Mouse (Mus musculus) spleen, postnatal 36 days (tissue): ENCODE measurements around the gene Btg1-ps2.
"Not testable (repeated sequence)": the region's sequence is repeated elsewhere in the genome, so short reads cannot be mapped to it uniquely, and the experiment has no call there.

Experiments used
- DNase-seq, 2 experiments: peaks; one replicate each; pipeline ENCODE4 v3.0.0; 2022; ENCODE audit warnings: low spot score in 2 of 2, mixed read lengths in 1 of 2

Btg1-ps2 gene

GRCm38 (mm10) chrX:38043014-38043413, at the start of gene Btg1-ps2:
Btg1-ps2 (minus strand) TSS chrX:38043114.
- not testable (repeated sequence) for DNase-seq

- DNase-seq, result no peak
Observed at GRCm38 (mm10) chrX:38085041-38085440, 42.1 kb upstream of the Btg1-ps2 start, which contains the start of gene Rhox11. Rhox11 (minus strand) TSS chrX:38085141.

DNA sequence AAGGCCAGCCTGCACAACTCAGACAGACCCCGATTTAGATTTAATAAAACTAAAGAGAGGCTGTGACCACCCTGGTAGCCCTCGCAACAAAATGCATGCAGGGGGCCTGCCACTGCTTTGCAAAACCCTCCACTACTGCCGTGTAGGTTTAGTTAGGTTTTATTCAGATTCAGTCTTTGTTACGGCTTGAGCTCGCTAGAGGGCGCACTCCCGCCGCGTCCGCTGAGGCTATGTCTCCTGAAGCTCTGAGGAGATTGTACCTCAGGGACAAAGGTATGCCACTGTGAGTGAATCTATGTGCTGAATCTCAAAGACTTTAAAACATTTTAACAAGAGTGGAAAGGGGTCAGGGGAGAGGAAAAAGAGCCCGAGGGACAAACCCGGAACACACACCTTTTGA, 41.3 kb upstream of the Btg1-ps2 start:
- peak in 1 of 2 experiments; percentile 0 for DNase-seq

DNA sequence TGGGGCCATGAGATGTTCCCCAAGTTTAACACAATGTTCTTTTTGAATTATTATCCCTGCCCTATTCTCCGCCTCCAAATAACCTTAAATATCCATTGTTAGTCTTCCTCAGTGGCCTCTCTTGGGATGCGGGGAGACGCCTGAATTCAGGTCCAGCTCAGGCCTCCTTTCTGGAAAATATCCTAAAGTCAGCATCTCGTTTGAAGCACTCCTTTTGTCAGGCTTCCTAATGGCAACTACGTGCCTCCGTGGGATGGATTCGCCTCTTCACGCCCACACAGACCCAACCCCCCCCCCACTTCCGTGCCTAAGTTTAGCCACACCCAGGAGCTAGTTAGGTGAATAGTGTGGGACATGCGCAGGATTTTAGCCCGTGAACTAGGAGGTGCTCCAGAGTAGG, 23.3 kb upstream of the Btg1-ps2 start, which contains the start of gene Rhox10:
Gene Rhox10 (plus strand): TSS at position 301 of the 400 bp plus-strand sequence.
- DNase-seq, result no peak

DNA sequence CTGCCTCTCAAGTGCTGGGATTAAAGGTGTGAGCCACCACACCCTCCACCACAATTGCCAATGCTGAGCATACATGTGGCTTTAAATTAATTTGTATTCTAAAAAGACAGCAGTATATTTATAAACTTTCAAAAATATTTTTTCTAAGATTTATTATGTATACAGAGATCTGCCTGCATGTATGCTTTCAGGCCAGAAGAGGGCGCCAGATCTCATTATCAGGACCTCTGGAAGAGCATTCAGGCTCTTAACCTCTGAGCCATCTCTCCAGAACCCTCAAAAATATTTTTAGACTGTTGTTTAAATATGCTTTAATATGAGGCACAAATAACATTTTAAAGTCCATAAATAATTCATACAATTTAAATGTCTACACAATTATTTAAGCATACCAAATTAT, 18.6 kb upstream of the Btg1-ps2 start:
- no peak for DNase-seq

GRCm38 (mm10) chrX:38039666-38040065, 3.2 kb downstream of the Btg1-ps2 start:
- DNase-seq, result no peak

DNA sequence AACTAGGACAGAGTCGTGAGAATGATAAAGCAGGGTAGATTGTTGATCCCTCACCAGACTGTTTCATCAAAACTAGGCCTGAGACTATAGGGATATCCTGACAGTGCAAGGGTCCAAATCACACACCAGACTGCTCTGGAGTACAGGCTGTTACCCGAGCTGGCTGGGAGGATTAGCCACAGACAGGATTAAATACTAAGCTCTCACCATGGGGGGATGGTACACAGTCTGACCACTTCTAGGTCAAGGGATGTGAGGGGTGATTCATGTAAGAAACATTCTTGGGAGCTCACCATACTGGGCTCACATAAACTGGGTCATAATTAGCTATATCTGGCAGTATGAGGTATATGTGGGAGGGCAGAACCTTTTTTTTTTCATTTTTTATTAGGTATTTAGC, 9.1 kb downstream of the Btg1-ps2 start:
- no peak for DNase-seq

DNA sequence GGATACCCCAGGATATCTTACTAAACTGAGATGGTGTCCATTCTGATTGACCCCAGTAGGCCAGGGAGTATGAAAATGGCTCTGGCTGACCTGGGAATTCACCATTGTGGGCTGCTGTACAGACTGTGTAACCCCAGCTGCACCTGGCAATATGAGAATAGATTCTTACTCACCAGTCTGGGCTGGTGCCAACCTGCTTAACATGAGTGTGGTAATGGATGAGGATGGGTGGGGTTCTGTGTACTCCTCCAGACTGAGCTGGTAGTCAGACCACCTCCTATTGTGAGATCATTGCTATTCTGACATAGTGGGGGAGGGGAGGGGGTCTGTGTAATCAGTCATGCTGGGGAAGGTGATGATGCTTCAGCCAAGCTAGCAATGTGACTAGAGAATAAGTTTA, 24.3 kb downstream of the Btg1-ps2 start, which contains the start of gene Btg1-ps1:
Gene Btg1-ps1 (minus strand): TSS at position 219 of the 400 bp plus-strand sequence.
- not testable (repeated sequence) for DNase-seq

DNA sequence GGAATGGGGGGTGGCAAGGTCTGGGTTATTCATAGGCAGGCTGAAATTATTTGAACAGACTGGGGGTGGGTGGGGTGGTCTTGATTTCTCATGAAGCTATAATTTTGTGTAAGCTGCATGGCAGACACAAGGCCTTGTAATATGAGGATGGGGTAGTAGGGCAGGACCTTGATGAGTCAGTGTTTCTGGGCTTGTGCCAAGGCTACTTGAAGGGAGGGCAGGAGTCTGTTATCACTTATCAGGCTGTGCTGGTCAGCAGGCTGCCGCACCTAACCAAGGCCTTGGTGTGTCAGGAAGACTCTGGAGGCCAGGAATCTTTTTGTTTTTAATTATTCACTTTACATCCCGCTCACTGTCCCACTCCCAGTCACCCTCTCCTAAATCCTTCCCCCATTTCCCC, 34.2 kb downstream of the Btg1-ps2 start:
- DNase-seq, result no peak
